Mouse (Mus musculus) brain, embryonic 18.5 days (tissue): Measurements from ENCODE around the gene Fam213b.

Source experiments
- DNase-seq: peaks from one replicate; pipeline ENCODE4 v3.0.0-alpha.2; 2012; ENCODE audit warnings: low read depth, low spot score

The Fam213b gene

DNA sequence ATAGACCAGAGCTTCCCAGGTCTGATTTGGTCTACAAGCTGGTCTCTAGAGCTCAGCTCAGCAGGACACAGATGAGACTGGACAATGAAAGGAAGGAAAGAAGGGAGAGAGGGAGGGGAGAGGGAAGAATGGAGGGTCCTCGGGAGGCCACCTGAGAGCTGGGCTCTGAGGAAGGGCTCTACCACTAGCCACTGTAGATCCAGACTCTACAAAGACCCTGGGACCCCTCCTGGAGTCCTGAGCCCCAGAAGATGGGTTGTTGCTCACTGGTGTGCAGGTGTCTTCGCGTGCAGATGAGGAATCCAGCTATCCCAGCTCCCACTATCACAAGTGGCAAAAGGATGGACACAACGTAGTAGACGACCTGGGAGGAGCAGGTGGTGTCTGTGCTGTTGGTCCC lies 24.0 kb upstream of the Fam213b start:
- DNase-seq, result no peak

DNA sequence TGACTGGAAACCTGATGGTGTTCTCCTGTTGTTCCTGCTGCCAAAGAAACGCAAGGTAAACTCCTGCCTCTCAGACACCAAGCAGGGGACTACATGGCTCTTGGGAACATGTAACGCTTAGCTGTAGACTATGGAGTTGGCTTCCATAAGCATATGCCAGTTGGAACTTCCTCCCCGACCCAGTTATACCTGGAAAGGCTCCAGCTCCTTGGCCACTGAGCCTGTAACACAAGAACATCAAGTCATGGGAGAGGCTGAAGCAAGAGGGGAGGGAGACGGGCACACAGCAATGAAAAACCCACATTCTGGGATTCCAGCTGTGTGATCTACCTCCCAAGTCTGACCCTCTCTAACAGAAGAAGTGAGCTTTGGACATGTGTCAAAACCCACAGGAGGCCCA lies 23.4 kb upstream of the Fam213b start:
- no peak for DNase-seq

DNA sequence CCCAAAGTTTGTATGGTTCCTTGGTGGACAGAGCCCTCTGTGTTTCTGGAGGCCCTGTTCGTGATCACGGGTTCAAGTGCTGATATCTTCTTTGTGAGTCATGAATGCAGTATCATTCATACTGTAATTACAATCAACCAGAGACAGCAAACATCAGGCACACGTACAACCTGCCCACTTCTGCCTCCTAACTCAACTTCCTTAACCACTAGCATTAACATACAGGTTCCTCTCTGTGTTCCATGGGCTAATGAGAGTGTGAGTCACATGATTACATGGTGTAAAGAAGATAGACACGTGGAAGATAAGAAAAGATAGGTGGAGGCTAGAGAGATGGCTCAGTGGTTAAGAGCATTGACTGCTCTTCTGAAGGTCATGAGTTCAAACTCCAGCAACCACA lies 17.7 kb upstream of the Fam213b start:
- no peak for DNase-seq

DNA sequence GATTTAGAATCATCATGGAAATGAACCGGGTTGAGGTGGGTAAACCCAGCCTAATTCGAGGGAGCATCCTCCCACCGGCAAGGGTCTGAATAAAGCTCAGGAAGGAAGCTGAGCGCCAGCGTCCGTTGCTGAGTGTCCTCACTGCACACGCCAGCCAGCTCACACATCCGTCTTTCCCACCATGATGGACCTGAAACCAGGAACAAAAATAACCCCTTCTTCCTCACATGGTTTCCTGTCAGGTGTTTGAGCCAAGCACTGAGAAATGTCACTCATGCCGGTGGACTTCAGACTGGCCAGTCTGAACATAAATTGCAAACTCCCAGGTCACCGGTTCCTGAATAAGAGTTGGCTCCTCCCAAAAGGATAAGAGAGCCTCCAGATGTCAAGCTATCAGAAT lies 16.4 kb upstream of the Fam213b start:
- DNase-seq, result no peak

DNA sequence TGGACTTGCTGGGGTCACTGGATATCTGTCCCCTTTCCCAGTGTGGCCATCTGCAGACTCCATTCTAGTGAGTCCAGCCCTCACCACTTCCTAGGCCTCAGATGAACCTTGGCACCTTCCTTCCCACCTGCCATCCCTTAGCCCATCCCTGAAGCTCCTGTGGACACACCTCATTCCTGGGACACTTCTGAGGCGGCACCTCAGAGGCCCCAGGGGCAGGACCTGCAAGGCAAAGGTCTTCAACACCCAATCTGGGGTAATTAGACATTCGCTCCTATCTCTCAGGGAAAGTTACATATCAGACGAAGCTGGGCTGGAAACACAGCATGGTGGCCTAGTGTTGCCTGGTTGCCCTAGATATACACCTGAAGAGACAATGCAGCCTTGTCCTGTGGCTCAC lies 15.8 kb upstream of the Fam213b start:
- no peak for DNase-seq

DNA sequence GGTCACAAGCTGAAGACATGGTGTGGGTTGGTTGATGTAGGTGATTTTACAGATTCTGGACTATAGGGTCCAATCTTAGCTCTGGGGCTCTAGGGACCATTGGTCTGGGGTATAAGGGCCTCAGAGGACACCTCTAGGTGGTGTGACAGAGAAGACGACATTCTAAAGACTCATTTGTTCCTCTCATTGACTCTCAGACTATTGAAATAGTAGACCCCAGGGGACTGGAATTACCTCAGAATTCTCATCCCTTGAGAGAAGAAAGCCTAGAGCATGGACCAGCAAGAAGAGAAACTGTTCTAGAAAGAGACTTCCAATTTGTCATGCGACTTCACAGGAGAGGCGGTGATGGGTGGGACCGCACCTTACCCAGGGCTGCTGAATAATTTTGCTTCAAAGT lies 15.3 kb upstream of the Fam213b start:
- no peak for DNase-seq

DNA sequence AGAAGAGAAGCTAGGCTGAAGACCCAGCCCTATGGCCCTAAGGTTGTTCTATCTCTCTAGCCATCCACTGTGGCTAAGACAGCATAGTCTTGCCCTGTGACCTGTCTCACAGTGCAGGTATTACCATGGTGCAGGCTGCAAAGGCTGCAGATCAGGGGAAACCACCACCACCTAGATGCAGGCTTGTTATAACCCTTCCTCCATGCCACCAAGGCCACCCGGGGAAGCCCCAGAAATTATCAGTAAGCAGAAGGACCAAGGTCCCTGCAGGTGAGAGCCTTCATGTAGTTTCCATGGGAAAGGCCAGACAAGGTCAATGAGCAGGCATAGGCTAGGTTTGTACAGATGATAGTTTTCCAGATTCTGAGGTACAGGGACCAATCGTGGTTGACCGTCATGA lies 14.9 kb upstream of the Fam213b start:
- DNase-seq, result no peak

DNA sequence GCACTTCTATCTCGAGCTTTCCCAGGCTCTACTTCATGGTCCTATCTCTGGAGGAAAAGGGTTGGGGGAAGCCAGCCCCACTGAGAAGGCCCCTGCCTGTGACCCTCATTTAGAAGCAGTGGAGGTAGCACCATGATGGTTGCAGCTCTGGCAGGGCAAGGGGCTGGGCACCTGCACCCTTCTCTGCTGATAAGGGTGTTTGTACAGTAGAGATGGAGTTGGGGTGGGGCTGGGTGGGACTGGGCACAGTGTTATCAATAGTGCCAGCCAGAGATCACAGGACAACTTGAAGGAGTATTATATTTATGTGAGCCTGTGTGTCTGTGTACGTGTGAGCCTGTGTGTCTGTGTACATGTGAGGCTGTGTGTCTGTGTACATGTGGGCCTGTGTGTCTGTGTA lies 12.7 kb upstream of the Fam213b start:
- no peak for DNase-seq

DNA sequence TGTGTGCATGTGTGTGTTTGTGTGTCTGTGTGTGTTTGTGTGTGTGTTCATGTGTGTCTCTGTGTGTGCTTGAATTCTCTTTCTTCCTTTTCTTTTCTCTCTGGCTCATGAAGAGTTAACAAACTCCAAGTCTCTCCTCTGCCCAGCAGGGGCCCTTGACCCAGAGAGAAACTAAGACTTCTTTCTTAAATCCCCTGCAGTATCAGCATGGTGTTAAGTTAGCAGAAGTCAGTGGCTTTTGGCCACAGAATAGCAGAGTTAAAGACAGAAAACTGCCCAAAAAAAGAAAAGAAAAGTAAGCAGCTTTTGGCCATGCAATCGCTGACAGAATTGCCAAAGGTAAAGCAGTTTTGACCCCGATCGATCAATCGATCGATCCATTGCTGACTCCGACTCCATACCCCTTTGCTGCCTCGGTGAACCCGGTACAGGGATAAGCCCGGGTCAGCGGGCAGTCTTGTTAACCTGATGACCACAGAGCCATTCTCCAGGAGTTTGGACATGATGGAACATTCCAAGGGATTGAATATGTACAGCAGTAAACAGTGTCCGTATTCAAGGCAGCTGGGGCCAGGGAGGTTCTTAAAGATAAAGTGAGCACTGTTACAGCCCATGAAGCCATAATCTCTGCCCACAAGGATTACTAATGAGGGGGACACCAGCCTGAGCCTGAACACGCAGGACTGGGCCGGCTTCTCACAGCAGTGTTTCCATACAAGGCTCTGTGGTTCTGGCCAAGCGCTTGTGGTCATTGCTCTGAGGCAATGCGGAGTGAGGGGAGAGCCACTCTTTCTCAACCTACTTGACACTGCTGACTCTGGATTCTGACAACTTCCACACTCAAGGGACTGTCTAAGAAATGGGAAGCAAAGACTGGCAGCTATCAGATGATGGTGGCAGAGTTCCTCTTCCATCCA lies 11.9 kb upstream of the Fam213b start:
- DNase-seq, result no peak

DNA sequence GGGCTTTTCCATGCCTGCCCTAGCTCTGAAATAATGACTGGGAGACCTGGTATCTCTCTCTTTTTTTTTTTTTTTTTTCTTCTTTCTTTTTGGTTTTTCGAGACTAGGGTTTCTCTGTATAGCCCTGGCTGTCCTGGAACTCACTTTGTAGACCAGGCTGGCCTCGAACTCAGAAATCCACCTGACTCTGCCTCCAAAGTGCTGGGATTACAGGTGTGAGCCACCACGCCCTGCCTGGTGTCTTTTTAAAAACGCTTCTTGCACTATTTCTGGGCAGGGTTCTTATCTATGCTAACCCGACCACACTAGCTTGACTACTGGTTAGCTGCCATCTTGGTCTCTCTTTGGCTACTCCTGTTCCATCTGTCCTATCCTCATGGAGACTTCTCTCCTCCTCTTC lies 9.6 kb upstream of the Fam213b start:
- DNase-seq, result no peak

DNA sequence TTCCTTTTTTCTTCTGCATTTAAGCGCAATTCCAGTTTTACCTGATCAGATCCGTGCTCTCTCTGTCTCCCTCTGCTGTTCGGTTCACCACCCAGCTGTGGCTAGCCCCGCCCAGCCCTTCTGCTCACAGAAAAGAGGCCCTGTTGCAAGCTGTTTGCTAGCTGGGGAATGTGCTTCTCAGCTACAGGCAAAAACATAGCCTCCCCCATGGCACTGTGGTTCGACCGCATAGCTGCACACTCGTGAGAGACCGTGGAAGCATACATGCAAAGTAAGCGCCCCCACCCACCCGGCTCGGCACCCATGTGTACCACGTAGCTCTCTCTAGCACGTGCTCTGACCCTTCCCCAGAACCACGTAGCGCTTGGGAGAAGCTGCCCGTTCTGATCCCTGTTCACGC lies 8.9 kb upstream of the Fam213b start:
- DNase-seq, result peak; percentile 32

DNA sequence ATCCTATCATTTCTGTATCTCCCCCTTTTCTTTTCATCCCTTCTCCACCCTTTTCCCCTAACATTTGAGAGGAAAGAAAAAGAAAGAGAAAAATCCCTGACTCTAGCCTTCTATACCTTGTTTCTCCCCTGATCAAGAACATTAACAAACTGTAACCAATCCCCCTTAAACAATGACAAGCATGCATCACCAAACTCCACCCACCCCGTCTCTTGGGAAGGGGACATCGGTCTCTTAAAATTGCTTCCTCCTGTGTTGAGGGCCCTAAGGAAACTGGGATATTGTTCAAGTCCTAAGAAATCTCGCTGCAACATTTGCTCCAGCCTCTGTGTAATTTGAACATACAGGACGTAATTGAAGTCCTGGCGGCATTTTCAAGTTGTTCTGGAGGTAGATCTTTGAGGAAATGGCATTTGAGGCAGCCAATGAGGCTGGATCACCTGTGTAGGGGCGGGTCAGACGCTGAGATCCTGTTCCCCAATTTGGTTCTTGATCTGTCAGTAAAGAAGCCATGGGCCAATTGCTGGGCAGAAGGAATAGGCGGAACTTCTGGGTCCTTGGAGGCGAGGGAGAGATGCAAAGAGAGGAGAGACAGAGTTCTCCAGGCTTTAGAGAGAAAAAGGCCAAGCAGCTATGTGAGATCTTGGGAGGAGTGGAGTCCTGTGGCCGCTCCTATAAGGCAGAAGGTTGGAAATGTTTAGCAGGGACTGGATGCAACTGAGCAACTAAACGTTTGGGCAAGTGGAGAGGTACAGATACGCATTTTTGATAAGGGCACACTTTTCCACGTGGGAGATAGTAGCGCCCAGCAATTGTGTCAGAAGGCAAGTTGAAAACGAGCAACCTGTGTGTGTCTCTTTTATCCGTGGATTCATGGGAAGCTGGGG lies 5.5 kb upstream of the Fam213b start:
- peak; percentile 82 for DNase-seq

DNA sequence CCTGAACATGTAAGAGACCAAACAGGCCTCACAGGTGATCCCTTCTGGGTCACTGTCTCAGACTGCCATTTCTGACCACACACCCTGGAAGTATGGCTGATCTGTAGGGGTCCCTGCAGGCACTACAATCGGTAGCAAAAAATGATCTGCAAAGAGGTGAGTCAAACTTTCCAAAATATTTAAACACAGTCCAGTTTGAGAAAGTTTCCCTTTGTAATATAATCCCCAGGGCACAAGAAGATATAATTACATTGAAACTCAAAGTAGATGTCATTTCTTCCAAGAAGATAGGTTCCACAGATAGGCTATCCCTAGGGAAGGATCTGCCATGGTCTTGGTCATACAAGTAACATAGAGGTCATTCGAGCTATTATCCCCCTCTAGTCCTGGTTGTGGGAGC lies 3.4 kb upstream of the Fam213b start:
- DNase-seq, result no peak

DNA sequence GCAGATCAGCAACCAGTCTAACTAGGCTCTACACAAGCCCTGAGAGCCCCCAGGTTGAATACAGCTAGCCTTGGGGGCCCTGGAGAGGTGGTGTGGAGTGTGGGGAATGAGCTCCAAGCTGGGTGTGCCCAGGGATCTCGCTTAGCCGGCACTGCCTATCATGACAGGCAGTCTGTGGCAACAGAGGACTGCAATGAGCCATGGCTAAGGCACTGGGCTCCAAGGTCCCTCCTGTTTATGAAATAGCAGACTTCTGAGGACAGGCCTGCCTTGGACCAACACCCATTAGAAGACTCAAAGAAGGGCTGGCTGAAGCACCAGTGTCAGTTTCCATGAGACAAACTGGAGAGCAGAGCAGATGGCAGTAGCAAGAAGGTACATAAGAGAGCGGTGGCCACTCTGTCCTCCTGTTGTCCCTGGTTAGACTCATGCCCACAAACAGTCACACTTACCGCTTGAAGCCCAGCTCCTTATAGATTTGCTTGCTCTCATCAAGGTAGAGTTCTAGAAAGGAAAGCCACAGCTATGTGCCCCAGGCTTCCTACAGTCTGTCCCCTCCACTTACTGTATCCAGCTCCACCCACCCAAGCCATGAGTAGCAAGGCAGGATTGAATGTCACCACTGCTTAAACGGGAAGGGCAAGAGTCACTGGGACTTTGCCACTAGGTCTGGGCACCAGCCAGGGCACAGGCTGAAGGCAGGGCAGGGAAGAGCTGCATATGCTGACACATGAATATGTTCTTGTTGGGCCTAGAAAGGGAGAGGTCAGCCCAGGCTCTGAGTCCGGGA lies 1.1 kb downstream of the Fam213b start:
- DNase-seq, result no peak

DNA sequence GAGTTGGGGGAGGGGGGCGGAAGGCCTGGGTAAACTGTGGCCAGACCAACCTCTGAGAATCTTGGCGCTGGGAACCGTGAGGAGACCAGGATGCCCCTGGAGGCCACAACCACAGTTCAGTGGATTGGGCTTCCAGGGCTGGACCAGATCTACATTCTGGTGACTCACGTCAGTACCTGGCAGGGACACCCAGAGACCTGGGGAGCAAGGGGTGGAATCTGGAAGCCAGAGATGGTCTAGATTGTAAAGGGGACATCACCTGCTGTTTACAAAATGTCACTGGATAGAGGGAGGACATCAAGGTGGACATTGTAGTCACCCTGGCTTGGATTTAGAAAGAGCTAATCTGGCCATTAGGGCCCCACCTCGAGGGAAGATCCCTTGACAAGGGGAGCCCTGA lies 3.4 kb downstream of the Fam213b start:
- DNase-seq, result no peak

DNA sequence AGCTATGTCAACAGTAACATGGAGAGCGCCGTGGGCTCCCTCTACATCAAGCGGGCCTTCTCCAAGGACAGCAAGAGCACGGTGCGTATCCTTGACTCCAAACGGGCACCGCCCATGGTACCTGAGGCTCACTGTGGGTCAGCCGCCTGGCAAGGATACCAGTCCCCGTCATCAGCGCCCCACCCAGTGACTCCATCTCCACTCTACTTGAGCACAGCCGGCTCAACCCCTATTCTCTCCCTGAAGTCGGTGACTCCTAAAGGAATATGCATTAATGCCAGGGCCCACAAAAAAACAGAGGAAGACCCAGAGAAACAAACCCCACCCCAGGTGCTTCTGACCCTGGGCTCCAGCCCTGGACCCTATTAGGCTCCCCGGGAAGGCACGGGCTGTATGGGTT lies 8.0 kb downstream of the Fam213b start:
- no peak for DNase-seq

DNA sequence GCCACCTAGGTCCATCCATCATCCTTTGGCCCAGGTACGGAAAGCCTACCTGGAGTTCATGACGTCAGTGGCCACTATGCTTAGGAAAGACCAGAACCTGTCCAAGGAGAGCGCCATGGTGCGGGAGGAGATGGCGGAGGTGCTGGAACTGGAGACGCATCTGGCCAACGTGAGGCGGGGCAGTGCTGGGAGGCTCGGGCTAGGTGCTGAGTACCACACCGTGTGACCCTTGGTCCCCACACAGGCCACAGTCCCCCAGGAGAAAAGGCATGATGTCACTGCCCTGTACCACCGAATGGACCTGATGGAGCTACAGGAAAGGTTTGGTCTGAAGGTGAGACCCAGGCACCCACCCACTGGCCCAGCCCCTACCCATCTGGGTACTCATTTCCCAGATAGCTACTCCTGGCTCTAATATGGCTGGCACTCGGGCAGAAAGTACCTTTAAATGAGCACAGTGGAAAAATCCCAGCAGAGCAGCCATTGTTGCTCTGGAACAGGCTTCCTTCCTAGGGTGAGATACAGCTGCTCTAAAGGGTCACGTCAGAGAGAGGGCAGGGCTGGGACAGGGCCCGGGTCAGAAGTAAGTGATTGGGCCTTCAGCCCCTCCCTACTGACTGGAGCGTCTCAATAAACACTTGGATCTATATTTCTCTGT lies 11.2 kb downstream of the Fam213b start:
- DNase-seq, result no peak

DNA sequence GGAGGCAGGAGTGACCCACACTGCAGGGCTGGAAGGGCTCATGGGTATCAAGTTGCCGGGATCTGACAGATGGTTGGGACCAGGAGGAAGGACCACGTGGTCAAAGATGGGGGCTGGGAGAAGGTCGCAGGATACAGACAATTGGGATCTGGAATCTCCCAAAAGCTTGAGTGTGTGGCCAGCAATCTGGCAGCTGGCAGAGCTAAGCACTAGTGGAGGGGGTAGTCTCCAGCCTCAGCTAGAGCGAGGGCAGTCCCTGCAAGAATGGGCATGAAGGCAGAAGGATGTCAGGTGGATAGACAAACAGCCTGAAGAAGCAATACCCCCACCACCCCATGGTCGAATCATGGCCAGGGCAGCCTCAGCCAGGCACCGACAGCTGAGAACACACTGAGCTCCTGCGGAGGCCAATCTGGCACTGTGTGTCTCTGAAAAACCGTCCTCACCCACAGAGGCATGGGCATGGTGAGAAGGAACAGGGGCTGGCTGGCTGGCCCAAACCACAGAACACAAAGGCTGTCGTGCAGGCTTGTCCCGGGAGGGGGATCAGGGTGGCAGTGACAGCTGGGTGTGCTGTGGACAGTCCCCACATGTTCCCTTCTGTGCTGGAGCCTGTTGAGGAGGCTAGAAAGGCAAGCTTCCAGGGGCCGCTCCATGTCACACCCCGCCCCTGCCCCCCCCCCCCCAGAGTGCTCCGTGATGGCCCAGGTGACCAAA lies 11.9 kb downstream of the Fam213b start:
- no peak for DNase-seq

DNA sequence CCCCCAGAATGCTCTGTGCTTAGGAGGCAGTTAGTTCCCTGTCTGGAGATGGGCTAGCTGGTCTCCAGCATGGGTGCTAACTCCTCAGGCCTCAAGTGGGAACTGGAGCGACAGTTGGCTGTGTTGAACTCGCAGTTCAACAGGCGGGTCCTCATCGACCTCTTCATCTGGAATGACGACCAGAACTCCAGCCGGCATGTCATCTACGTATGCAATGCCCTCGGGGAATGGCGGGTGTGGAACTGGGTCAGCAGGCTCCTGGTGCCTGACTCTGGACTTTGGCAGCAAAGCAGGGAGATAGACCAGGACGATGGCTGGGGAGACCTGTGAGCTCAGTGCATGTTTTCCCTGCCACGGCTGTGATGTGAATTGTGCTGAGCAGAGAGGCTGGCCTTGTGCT lies 13.5 kb downstream of the Fam213b start:
- DNase-seq, result no peak

DNA sequence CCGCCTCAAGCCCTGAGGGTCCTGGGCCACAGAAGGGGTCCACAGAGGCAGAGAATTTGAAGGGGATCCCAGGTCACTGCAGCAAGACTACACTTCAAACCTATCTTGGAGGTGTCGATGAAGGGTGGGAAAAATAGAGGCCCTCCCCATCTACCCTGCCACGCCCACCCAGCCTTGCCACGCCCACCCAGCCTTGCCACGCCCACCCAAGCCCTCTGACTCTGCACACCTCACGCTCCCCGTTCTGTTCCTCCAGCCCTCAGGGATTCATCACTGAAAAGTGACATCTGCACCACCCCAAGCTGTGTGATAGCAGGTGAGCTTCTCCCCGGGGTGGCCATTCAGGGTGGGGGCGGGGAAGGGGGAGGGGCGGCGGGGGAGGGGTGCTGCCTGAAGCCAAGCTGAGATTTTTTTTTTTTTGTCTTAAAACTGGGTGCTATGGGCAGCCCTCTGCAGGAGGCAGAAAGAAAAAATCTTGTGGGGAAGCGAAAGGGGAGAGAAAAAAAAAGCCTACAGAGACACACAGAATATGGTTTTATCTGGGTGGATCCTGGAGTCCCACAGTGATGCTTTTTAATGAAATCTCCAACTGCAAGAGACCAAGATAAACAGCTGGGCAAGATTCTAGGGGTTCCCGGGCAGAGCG lies 16.8 kb downstream of the Fam213b start:
- DNase-seq, result no peak
